Mouse (Mus musculus): ENCODE measurements at regions not wholly inside any gene's neighbourhood (a gene's known extent, or its start where the extent isn't known, plus 50 kb on each side); places are given as distances from the start of the nearest gene placed in this dataset.

GRCm38 (mm10) chr3:84371842-84372241 is 65.2 kb upstream of the Trim2 start:
- TF ChIP-seq GATA1 (IDR thresholded peaks at IDR 0.05; ENCODE audit: low read length): no peak
- no peak for TF ChIP-seq TAL1 (IDR thresholded peaks at IDR 0.05; ENCODE audit: low read length)
